Mouse (Mus musculus): ENCODE measurements around the gene Mt1.

Gene Mt1

GRCm38 (mm10) chr8:94173848-94174403, 5.0 kb upstream of the Mt1 start:
- no peak for DNase-seq

DNA sequence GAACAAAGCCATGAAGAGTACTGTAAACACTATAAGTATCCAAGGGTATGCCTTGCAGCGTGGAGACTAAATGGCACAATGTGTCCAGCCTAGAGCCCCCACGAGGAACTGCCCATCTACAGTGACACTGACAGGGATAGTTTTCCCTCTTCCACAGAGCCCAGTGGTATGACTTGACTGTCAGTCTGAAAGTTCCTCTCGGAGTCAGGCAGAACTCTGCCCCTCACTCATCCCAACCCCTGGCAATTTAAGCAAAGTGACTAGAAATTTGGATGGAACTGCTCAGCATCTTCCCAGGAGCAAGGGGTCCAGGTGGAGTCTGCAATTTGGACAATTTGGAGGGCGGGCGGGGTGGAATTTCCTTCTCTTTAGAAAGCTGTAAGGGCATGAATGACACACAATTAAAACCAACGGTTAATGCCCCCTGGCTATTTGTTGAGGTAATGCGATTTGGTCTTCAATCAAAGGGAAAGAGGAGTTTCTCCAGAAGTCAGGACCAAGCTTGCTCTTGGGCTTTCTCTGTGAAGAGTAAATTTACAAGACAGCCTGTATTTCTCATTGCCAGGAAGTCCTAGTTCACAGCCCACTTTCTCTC, 4.2 kb upstream of the Mt1 start:
- DNase-seq: no peak

GRCm38 (mm10) chr8:94177716-94178390, 1.0 kb upstream of the Mt1 start:
- DNase-seq: no peak

- no peak for DNase-seq
These were observed 1.1 kb downstream of the Mt1 start for GRCm38 (mm10) chr8:94179713-94180560.

GRCm38 (mm10) chr8:94180561-94180908, 1.7 kb downstream of the Mt1 start:
- DNase-seq: no peak

DNA sequence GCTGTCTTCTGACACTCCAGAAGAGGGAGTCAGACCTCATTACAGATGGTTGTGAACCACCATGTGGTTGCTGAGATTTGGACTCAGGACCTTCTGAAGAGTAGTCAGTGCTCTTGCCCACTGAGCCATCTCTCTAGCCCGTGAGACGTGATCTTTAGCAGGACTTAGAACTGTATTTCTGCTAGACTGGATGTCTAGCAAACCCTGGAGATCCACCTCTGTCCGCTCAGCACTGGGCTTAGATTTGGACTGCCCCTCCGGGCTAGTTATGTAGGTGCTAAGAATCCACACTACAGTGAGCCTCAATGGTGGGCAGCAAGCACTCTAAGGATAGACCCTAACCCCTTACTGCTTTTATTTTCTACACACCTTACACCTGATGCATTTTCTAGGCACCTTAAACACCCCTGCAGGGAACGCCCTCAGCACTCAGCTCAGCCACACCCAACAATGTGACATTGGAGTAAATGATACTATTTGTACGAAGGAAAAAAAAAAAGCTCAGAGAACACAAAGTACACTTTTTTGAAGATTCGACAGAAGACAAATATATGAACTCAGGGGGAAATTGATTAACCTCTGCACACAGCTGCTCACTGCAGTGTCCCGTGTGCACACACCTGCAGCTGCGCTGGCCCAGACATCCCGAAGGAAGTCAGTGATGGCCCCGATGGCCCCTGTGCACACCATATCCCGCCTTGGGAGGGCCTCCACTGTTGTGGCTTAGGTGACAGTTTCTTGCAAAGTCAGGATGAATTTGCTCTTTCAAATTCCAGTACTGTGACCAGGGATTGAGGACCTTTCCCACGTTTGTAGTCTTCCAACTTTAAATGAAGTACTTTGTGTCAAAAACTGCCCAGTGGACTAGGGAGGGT, 3.4 kb downstream of the Mt1 start:
- DNase-seq: no peak

DNA sequence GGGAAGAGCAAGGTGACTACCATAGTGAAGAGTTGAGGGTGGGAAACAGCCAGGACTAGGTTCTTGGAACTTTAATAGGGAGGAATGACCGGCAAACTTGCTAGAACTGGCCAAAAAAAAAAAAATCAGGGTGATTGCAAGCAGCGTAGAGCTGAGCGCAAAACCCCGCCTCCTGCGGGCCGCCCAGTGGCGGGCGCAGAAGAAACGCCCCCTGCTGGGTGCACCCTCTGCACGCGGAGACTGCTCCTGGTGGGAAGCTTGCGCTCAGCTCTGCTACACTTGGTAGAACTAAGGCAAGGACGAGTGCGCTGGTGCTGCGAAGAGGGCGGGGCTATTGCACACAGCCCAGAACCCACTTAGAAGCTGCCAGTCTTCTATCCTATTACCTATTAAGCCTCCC, 4.2 kb downstream of the Mt1 start:
- DNase-seq: peak in 1 of 2 experiments; percentile 56

DNA sequence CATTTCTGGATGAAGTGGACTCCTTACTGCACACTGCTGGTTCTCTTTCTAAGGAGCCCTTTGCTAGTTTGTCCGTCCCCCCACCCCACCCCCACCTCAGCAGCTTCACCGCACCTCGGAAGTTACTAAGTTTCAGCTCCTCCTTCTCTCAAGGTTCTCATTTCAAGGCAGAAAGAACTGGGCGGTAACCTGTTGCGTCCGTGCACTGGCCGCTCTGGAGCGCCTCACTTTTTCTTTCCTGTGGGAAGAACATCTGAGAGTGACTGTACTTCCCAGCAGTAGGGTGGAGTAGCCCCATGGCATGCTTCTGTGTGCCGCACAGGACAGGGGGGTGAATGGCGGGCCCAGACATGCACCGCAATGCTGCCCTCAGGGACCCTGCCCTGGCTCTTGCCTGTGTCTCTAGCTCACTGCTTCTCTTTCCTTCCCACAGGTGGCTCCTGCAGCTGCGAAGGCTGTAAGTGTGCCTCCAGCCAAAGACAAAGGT, 5.5 kb downstream of the Mt1 start:
- DNase-seq: no peak

DNA sequence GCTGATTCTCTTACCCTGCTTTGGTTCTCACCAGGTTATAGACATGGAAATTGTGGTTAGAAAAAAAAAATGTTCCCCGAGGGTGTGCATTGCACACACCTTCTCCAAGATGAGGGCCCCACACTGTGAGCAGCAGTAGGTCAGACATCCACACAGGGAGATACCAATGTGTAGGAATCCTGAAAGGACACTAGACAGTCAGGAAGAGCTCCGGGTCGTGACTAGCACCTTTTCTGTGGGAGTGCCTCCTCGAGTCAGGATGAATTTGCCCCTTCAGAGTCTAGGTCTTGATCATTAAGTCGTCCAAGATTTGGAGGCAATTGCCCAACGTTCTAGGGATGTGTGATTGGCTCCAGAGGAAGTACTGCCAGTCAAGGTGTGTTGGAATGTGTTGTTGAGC, 6.9 kb downstream of the Mt1 start:
- no peak for DNase-seq

GRCm38 (mm10) chr8:94186542-94186941, 7.7 kb downstream of the Mt1 start:
- peak; percentile 83 to 90 for DNase-seq

- DNase-seq: no peak
These were observed 8.6 kb downstream of the Mt1 start for GRCm38 (mm10) chr8:94187290-94188002.

GRCm38 (mm10) chr8:94189275-94190031, 10.6 kb downstream of the Mt1 start:
- peak; percentile 36 to 57 for DNase-seq

GRCm38 (mm10) chr8:94191101-94191691, 12.3 kb downstream of the Mt1 start:
- DNase-seq: no peak

DNA sequence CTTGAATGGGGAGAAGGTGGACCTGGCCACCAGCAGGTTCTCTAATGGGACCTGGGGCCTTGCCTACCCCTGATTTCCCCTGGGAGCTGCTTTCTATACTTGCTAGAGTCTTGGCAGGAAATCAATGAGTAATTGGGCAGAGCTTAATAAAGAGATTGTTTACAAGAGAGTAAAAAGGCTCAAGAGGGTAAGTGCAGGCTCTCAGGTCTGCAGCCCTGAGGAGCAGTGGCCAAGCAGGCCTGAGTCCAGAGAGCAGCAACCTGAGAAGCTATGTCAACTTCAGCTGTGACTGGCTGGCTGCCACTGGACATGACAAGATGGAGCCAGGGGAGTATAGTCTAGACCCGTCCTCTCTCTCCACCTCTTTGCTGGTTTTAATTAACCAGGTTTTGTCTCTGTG, 14.0 kb downstream of the Mt1 start:
- no peak for DNase-seq

GRCm38 (mm10) chr8:94194591-94195223, 15.8 kb downstream of the Mt1 start:
- DNase-seq: no peak

- DNase-seq: peak; percentile 74 to 80
These were observed 20.5 kb downstream of the Mt1 start for GRCm38 (mm10) chr8:94199202-94199869.

GRCm38 (mm10) chr8:94204043-94204442, 25.2 kb downstream of the Mt1 start:
- no peak for DNase-seq

DNA sequence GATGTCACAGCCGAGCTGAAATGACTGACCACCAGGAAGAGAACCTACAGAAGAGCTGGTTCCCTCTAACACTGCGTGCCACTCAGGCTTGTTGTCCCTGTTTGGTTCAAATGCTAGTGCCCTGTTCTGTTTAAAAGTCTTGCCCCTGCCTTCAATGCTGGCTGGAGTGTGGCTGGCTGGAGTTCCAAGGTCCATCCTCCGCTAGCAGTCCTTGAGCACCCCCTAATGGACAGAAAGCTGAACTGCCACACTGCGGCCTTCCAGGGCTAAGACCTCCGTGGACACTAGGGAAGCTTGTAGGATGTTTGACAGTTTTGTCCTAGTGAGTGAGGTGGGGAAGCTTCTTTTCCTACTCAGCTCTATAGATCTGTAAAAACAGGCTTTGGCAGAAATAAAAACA, 26.9 kb downstream of the Mt1 start:
- peak; percentile 87 to 90 for DNase-seq

DNA sequence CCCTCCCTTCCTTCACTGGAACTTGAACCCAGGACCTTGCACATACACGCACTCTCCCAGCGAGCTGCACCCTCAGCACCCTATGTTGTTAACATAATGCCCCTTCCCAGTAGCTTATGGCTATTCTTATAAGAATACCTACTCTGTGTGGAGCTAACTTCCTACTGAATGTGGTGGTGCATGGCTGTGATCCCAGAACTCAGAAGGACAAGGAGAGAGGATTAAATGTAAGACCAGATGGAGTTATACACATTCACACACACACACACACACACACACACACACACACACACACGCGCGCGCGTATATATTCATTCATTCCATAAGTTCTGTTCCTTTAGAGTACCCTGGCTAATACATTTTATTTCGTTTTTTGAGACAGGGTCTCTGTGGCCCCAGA, 27.4 kb downstream of the Mt1 start:
- no peak for DNase-seq

Measured in cerebellum, postnatal 14 days (tissue).